Mouse (Mus musculus) hematopoietic stem cell, adult 5-6 weeks (primary cell): ENCODE data around the gene Vwa8. TPM values are rescaled to one million over a fixed set of nuclear protein-coding genes. Genes with fewer than 3 reads are reported as not detected.
"Not testable (repeated sequence)": the region's sequence is repeated elsewhere in the genome, so short reads cannot be mapped to it uniquely, and the experiment has no call there.

Experiments
- ATAC-seq, 2 experiments: fragments of 125-278 bp in 1 of 2; replicated peaks in 1 of 2; 2 replicates each; pipeline ENCODE4 v1.8.0; 2016 to 2017; ENCODE audit warnings: inconsistent platforms in 2 of 2, mild to moderate bottlenecking in 2 of 2, moderate number of reproducible peaks in 2 of 2, low read depth in 1 of 2, moderate TSS enrichment in 1 of 2; ENCODE audit not compliant: low FRiP score in 2 of 2, poor library complexity in 2 of 2, severe bottlenecking in 2 of 2, insufficient read depth in 1 of 2, low TSS enrichment in 1 of 2
- total RNA-seq: library from RNA; stranded (forward); fragments of 172-1452, 232-1000 nt; gene quantifications from 2 replicates; pipeline ENCODE4 v1.2.3, GENCODE M21; 2017

Gene Vwa8
- total RNA-seq, 1 experiment from 2014 or later: 34.7 TPM

GRCm38 (mm10) chr14:78932094-78932493 is 83.2 kb downstream of the Vwa8 start:
- no peak for ATAC-seq

DNA sequence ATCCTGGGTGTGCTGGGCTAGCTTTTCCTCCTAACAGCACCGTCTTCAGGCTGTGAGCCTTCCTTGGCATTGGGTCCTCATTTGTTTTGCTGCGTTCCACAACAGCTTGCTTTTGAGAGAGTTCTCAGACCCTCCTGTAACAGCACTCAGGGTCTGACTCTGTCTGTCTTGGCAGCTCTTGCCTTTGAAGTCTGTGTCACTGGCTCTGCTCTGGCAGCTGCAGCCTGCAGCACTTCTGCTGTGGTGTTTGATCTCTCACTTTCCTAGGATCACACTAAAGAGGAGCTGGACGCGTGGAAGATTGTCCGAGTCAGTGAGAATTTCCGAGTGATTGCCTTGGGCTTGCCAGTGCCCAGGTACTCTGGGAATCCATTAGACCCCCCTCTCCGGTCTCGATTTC is 84.5 kb downstream of the Vwa8 start:
- ATAC-seq: no peak

- no peak for ATAC-seq
These were observed 85.7 kb downstream of the Vwa8 start for GRCm38 (mm10) chr14:78934596-78934995.

- ATAC-seq: no peak
These were observed 86.9 kb downstream of the Vwa8 start for GRCm38 (mm10) chr14:78935796-78936195.

DNA sequence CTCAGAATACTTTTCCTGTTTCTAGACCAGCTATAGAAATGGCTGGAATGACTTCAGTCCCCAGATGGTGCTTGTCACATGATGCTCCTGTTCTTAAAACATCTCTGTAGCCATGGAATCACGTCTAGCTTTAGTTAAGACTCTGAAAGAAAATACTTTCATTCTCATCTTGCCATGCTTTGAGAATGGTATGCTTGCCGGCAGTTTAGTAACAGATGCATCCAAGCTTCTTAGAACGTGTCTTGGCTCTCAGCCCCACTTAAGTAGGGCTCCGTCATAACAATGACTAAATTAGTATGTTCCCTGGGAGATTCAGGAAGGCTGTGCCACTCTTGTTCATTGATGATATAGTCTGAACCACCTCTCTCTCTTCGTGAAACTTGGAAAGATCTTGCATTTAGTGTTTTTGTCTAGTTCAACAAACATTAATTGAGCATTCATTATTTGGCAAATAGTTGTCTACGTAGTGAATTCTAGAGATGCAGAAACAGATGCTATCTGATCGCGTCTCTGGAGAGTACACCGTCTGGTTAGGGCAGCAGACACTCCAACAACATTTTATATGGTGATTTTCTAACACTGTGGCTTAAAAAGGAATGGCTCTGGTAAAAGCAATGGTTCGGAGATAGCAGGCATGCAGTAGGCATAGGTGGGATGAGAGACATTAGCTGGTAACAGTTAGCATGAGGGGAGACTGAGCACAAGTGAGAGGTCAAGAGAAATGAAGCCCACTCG is 93.1 kb downstream of the Vwa8 start:
- ATAC-seq: no peak

- ATAC-seq: no peak
These were observed 106.9 kb downstream of the Vwa8 start for GRCm38 (mm10) chr14:78955745-78956144.

DNA sequence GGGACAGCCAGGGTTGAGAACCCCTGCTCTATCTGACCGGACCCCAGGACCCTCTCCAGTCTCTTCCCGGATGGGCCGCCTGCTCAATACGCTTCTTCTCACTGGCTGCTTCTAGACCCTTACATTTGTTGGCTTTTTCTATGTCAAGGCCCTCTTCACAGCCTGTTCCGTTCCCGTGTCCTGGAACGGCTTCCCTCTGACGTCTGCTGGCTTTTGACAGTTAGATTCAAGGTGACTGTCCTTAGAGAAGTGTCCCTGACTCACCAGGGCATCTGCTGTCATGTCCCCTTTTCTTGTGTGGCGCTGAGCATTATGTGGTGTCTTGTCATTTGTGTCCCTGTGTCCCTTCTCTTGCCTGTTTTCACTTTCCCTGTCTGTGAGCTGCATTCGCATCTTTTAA is 121.8 kb downstream of the Vwa8 start:
- no peak for ATAC-seq

DNA sequence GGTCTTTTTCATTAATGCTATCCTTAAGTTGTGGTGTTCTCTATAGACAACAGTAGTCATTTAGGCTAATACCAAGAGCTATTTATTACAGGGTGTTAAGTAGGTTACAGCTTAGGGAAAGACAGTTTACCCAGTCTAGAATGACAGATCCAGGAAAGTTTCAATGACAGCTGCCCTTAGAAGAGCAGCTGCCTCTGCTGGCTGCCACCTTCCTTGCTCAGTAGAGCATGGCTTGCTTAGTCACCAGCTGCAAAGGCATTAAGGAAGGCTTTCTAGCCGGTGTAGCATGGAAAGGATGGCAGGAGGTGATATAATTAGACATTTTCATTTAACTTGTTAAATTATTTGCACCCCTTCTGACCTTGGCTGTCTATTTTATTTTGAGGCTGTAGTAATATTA is 123.6 kb downstream of the Vwa8 start:
- no peak for ATAC-seq

DNA sequence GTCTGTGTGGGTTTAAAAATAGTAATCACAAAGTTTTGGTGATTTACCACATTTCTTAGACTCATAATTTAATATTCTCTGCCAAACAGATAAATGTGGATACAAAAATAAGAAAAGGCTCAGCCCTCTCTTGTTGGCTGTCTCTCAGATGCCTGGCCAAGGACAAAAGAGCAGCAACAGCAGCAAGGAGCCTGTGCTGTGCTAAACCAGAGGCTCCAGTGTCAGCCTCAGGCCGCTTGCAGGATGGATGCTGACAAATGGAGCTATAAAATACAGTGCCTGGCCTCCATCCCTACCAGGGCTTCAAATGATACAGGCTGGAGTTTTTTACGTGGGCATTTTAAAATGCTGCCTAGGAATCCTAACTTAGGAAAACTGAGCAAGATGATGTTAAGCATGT is 134.3 kb downstream of the Vwa8 start:
- no peak for ATAC-seq

DNA sequence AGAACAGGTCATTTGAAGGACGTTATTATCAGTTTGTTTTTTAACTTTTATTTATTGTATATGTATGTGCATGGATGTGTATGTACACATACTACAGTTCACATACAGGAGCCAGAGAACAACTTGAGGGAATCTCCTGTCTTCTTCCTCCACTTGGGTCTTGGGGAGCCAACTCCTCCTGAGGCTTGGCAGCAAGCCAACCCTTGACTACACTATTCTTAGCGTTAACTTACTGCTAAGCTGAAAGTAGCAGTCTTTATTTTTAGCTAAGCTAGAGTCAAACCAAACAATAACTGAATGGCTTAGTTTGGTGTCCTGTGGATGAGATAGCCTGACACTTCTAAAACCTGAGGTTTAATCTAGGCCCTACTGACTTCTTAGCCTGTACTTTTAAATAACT is 135.4 kb downstream of the Vwa8 start:
- ATAC-seq: no peak

- no peak for ATAC-seq
These were observed 138.7 kb downstream of the Vwa8 start for GRCm38 (mm10) chr14:78987543-78987942.

DNA sequence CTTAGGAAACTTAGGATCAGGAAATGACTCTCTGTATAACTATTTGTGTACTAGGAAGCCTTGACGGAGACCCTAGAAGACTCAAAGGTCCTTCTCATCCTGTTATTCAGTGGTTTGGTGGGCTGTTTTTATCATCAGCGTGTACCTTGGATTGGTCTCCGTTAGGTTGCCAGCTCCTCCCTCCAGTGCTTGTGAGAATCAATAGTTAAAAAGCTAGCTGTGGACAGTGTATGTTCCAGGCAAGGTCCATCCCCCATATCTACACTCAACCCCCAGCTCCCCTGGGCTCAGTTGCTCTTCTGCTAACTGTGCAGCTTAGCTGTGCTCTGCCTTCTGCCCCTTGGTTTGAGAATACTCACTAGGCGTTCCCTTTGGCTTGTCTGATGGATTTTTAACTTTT is 143.6 kb downstream of the Vwa8 start:
- no peak for ATAC-seq

DNA sequence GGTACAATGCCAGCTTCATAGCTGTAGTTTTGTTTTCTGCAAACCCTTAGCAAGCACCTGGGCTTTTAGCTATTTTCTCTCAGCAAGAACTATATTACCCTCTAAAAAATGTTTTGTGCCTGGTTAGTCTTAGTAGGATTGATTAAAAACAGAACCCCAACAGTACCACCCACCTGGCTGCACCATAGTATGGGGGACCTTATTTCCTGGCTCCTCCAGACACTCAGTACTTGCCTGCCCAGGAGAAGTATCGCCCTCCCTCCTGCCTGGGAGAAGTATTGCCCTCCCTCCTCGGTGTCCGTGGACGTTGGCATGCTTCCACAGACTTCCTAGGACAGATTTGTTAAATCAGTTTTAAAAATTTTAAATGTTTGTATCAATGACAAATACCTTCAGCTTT is 144.7 kb downstream of the Vwa8 start:
- ATAC-seq: no peak

- no peak for ATAC-seq
These were observed 147.5 kb downstream of the Vwa8 start for GRCm38 (mm10) chr14:78996359-78996758.

GRCm38 (mm10) chr14:79003576-79003975 is 154.7 kb downstream of the Vwa8 start:
- ATAC-seq: no peak

- ATAC-seq: not testable (repeated sequence)
These were observed 168.9 kb downstream of the Vwa8 start for GRCm38 (mm10) chr14:79017710-79018109.

- ATAC-seq: no peak
These were observed 169.7 kb downstream of the Vwa8 start for GRCm38 (mm10) chr14:79018564-79018963.

DNA sequence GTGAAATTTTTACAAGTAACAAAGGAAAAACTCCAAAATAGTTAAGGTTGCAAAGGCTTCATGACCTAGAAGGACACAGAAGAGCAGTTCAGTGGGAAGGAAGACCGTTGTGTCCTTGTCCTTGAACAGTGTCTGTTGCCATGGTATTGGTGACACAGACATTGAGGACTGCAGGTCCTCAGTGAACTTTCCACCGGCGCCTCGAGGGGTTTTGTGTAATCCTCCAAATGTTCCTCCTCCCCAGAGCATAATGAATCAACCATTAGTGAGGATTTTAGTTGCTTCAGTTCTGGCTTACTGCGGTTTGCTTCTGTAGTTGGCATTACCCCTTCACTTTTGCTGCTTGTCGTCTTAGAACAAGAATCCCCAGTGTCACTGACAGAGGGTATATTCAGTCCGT is 172.9 kb downstream of the Vwa8 start:
- no peak for ATAC-seq

GRCm38 (mm10) chr14:79028996-79029575 is 180.2 kb downstream of the Vwa8 start:
- no peak for ATAC-seq
